Mouse (Mus musculus) small intestine, adult 2 months (tissue): ENCODE data around the gene Rgr.

Experiments used
- CTCF ChIP-seq: fragments of 200-500 bp; IDR thresholded peaks from 2 replicates; pipeline ENCODE4 v1.5.1; 2012; ENCODE audit warnings: low read depth, mild to moderate bottlenecking, control low read depth, inconsistent platforms, low read length, moderate library complexity, mixed read lengths; ENCODE audit not compliant: insufficient replicate concordance, insufficient read length; ENCODE audit errors: extremely low read depth
- POLR2A ChIP-seq: fragments of 200-500 bp; IDR thresholded peaks from 2 replicates; pipeline ENCODE4 v1.6.1; 2012; ENCODE audit warnings: low read depth, mild to moderate bottlenecking, control low read depth, inconsistent platforms, low read length, moderate library complexity

DNA sequence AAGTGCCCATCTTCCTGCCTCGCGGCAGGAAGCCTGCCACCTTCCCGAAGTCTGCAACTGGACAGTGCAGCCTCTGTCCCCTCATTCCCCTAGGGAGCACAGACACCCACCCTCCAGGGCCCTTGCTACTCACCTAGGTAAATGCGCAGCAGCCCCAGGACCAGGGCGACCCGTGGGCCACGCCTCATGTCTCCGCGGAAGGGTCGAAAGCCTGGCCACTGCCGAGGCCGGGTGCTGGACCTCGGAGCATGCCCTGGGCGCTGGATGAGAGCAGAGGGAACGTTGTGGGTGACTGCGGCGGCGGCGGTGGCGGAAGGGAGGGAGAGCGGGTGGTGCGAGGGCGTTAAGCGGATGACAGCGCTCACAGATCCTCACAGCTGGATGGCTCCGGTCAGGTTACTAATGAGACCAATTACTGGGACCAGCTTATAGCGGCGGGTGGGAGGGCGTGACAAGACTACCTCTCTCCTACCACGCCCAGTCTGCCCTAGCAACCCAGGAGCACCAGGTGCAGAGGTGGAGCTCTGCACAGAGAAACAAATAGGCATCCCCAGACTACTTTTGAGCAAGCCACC lies 49.3 kb upstream of the Rgr start, which contains the start of gene Cdhr1:
- TF ChIP-seq CTCF = no peak
- TF ChIP-seq POLR2A = no peak
